Mouse (Mus musculus): ENCODE measurements around the gene Dab2. TPM values are rescaled to one million over a fixed set of nuclear protein-coding genes. Genes with fewer than 3 reads are reported as not detected.

Dab2 gene
- polyA plus RNA-seq, 1 experiment: 550 TPM

- Histone ChIP-seq H3K4me3 (ENCODE audit: insufficient read depth, low read length) (no peak overlapping the region), H3K27ac (ENCODE audit: insufficient read depth, low read depth, low read length) (no peak overlapping the region), H3K4me1 (ENCODE audit: control insufficient read depth, insufficient read depth, low read length) (no peaks in the 10 kb centered on the region)
- no peak for TF ChIP-seq CTCF (IDR thresholded peaks at IDR 0.05; ENCODE audit: low read depth, low read length)
- no peak for TF ChIP-seq POLR2A (IDR thresholded peaks at IDR 0.05; ENCODE audit: borderline replicate concordance, low read depth, low read length)
Observed at GRCm38 (mm10) chr15:6483561-6483960, 184.0 kb downstream of the Dab2 start.

Other genes starting within 250 kb of the Dab2 start
- not detected in 2 replicates for gene C9, start 145.5 kb downstream of the Dab2 start, polyA plus RNA-seq (2012; ENCODE audit: insufficient read depth, insufficient read length, missing spikeins)
- gene Fyb, start 223.1 kb downstream of the Dab2 start, polyA plus RNA-seq (2012; ENCODE audit: insufficient read depth, insufficient read length, missing spikeins): 1,205 and 1,358 TPM in 2 replicates